Mouse (Mus musculus) neural tube, embryonic 10.5 days (tissue): ENCODE data around the gene Ybx3.

Experiments
- DNase-seq: peaks from one replicate; pipeline ENCODE4 v3.0.0-alpha.2; 2017; ENCODE audit warnings: low spot score; ENCODE audit errors: extremely low spot score

The Ybx3 gene

DNA sequence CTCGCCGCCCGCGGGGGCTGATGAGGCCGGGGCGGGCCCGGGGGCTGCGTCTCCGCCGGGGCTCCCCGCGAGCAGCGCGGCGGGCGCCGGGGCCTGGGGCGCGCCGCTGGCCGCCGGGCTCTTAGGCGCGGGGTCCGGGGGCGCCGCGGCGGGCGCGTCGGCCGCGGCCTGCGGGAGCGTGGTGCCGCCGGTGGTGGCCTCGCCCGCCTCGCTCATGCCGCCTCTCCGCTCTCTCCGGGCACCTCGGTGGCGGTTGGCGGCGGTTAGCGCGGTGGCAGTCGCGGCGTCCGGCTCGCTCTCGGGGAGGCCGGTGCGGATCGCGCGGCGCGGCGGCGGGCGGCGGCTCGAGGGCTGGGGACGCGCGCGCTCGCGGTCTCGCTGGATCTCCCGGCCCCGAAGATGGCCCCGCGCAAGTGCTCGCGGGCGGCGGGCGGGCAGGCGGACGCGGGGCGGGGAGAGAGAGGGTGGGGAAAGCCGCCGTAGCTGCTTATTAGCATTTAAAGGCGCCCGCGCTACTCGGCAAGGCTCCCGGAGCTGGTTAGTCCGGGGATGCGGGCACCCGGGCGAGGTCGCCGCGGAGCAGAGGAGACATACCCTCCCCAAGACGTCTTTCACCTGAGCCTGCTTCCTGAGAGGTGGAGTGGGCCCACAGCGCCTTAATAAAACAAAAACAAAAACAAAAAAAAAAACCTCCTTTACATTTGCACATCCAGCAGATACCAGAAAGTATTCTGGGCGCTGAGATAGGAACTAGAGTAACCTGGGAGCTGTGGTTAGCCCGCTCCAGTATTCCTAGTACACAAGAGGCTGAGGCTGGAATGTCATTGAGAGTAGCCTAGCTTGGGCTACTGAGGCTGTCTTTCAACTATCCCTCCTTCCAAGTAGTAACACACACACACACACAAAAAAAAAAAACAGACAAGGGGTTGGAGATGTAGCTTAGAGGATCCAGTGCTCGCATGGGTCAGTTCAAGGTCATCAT lies at the start of gene Ybx3:
Gene Ybx3, minus strand, starts transcription at position 437 of the 982 bp plus-strand sequence.
- peak; percentile 85 for DNase-seq

DNA sequence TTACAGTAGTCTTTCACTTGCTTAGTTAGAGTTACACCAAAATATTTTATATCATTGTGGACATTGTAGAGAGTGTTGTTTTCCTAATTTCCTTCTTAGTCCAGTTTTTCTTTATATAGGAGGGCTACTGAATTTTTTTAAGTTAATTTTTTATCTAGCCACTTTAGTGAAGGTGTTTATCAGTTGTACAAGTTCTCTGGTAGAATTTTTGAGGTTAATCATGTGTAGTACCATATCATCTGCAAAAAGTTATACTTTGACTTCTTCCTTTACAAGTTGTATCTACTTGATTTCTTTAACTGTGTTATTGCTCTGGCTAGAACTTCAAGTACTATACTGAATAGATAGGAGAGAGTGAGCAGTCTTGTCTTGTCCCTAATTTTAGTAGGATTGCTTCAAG lies 48.4 kb upstream of the Ybx3 start:
- no peak for DNase-seq

DNA sequence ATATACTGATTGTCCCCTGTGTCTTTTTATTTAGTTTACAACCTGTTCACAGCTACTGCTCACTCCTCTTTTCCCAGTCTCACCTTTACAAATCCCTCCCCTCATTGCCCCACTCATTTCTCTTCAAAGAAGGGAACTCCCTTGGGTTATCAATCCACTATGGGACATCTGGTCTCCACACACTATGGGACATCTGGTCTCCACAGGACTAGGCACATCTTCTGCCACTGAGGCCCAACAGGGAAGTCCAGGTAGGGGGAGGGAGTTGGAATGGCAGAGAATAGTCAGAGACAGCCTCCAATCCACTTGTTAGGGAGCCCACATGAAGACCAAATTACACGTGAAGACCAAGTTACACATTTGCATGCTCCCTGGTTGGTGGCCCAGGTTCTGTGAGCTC lies 45.8 kb upstream of the Ybx3 start:
- DNase-seq = no peak

DNA sequence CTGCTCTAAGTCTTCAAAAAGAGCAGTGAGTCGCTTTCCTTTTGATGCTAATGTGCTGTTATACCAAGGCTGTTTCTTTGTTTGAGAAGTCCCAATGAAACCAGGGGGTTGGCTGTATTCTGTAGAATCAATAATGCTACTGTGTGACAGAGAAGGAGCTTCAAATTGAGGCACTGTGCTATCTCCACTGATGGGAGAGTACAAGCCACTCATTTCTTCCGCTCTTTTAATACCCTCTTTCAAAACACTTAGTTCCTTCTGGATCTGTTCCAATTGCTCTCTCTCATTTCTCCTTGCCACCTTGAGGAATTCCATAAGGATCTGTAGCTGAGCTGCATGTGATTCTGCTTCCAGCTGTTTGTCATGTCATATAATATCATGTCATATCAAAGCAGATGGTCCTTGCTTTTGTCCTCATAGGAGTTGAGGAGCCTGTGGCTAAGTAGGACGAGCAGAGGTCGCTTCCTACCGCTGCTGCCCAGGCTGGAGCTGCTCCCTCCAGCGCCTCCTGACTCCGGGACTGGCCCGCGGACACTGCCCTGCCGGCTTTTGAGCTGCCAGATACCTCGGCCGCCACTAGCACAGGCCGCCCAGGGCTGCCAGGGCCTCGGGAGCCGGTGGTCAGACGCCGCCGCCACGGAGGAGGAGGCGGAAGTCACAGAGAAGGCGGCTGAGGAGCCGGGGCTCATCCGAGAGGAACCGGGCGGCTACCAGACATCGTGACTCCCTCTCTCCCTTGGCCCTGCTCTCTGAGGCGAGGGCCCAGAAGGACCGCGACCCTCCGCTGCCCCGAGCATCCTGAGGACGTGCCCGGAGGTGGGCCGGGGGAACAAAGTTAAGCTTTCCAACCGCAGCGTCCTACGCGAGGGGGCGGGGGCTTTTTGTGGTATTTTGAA lies 45.1 kb upstream of the Ybx3 start:
- DNase-seq = peak; percentile 51

DNA sequence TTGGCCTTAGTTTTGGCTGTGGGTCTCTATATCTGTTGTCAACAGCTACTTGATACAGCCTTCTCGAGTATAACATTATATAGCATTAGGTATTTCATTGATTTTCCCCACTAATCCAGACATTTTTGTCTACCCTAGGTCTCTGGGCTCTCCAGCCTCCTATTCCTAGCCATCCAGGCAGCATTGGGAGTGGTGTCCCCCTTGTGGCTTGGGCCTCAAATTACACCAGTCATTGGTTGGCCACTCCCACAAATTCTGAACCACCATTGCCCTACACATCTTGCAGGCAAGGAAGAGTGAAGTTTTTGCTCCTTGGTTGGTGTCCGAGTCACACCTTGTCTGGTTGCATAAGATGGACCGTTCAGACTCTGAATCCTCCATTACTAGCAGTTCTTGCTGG lies 33.3 kb upstream of the Ybx3 start:
- DNase-seq = peak; percentile 15

DNA sequence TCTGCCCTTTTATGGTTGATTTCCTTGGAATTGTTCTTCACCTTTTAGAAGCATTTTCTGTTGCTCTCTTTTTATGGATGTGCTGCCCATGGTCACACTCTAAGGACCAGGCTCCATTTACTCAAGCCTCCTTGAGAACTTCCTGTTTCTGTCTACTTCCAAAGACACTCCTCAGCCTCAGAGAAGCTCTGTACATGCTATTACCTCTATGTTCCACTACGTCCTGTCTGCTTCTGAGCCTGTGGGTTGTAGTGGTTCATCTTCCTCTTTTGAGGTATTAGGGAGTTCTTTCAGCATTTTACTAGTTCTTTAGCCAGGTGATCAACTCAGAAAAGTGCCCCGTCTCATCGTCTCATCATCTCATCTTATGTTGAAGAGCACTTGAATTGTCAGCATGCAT lies 31.3 kb upstream of the Ybx3 start:
- no peak for DNase-seq

DNA sequence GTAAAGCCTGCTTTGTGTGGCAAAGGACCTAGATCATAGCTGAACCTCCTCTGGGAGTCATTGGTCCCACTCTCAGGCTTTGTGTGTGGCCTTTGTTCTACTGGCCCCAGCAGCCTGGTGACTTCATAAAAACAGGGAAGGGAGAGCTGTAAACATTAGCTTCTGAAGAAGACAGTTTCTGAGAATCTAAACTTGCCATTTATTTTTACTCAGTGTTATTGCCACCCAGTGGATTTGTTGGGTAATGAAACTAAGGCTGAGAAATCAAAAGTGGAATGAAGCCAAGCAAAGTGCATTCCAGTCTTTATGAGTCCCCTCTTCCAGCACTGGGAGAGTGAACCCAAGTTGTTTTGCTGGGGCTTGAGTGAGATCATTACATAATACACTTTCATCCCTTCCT lies 30.5 kb upstream of the Ybx3 start:
- DNase-seq = no peak

DNA sequence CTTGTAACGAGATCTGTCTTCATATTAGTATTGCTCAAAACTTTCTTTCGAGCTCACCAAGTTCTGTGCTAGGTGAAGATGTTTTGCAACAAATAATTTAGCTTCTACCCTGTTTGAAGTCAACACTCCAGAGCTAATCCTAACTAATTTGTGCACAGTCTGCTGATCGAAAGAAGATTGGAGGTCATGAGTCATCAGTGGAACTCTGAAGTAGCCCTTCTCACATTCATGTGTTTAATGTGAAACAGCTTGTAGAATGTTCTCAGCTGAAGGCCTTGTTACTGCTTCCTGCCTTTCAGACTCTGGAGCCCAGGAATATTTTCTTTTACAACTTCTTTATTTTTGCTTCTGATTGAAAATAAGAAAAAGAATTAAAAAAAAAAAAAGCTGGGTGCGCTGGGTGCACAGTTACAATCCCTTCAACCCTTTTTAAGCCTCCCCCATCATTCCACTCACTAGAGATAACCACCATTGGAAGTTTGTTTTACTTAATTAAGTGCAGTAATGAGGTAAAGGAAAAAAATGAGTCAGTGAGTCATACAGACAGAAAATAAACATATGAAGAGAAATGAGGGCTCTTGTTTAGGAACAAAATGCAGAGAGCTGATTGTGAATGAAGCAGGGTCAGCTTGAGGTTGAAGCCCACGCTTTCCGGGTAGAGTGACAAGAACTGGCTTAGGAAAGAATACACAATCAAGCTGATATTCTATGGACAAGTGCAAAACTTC lies 23.0 kb upstream of the Ybx3 start:
- no peak for DNase-seq

DNA sequence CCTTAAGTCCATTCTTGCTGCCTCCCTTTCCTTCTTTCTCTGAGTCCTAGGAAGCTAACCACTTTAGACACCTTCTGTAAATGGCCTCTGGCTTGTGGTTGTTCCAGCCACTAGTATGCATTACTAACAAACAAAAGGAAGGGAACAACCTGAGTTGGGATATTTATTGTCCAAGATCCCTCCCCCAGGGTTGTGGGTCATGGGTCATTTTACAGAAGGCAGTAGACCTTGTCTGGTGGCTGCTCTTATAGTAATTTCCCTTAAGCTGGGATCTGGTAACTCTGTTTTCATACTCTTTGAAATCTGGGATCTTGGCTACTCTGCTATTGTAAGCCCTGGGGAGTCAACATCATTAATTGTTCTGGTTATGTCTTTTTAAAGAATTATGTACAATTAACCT lies 18.7 kb upstream of the Ybx3 start:
- no peak for DNase-seq

DNA sequence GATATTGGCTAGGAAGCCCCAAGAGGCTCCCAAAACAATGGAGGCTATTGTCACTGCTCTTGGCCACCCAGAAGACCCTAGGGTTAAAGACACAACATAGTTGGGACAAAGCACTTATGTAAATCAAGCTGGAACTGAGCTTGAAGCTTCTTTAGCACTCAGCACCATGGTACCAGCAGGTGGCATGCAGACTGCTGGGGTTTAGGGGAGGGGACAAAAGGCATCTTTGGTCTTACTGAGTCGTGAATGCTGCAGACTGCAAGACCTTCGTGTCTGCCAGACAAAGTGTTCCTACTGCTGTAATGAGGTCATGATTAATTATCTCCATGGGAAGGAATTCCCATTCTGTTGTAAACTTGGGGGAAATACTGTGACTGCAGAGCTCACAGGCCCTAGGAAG lies 17.6 kb upstream of the Ybx3 start:
- no peak for DNase-seq

DNA sequence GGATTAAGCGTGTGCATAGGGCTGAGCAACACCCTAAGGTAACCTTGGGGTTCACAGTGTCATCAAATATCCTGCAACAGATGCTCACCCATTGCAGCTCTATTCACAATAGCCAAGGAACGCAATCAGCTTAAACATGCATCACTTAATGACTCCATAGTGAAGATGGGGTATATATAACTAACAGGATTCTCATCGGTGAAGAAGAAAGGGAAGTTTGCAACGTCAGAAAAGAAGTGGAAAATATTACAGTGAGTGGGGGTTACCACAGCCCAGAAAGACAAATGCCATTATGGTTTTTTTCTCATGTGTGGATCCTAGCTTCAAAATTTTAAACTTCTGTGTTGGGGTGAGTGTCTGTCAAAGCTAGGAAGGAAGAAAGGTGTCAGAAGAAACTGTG lies 16.9 kb upstream of the Ybx3 start:
- DNase-seq = no peak

DNA sequence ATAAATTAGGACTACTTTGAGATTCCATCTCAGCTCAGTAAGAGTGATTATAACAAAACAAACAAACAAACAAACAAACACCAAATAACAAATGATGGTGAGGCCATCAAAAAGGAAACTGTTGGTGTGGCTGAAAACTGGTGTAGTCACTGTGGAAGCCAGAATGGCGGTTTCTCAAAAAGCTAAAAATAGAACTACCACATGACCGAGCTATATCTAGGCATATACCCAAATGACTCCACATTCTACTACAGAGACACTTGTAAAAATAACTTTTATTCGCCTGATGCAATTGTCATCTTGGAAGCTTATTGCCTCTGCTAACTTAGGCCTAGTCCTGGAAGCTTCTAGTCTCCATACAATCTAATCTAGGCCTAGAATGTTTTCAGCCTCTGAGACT lies 16.0 kb upstream of the Ybx3 start:
- no peak for DNase-seq

DNA sequence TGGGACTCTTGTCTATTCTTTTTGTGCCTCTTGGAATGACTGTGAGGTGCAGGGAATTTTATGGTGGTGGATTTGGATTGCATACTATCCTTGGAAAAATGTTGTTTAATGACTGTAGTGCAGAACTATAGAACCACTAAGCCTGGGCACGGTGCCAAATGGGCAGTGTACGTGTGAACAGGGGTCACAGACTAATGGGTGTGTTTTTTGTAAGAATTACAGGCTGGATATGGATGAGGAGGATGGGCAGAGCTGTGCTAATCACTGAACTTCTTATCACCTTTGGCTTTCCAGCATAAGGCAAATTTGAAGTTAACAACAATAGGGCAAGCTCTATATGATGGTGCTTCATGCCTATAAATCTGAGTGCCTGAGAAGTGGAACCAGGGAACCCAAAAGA lies 14.8 kb upstream of the Ybx3 start:
- no peak for DNase-seq

DNA sequence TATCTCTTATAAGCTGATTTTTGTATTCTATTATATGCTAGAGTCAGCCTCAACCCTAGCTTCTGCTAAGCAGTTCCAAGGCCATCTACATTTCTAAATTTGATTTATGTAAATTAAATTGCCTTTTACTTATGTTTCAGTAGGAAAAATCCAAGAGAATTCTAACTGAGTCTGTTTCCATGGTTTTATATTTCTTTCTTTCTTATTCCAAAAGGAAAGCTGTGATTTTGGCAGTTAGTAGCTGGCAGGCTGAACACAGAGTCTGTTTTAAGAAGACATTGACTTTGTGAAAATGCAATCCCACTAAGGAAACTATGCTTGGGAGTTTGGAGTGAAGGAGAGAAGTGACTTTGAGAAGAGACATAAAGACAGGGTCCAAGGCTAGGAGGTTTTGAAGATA lies 14.3 kb upstream of the Ybx3 start:
- no peak for DNase-seq

DNA sequence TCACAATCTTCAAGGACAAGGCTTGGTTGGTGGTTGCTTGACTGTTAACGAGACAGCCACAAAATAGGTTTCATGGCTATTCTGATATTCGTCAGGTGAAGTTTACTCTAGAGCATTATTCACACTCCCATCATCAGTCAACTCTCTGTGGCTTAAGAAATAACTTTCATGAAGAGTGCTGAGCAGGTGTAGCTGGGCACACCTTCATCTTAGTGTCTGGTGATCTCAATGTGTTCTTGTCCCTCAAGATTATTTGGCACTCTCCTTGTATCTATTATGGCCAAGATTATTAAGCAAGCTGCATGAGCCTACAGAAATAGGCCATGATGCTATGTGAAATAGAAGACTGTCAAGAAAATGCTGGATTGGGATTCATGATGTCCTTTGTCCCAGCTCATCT lies 13.0 kb upstream of the Ybx3 start:
- no peak for DNase-seq

DNA sequence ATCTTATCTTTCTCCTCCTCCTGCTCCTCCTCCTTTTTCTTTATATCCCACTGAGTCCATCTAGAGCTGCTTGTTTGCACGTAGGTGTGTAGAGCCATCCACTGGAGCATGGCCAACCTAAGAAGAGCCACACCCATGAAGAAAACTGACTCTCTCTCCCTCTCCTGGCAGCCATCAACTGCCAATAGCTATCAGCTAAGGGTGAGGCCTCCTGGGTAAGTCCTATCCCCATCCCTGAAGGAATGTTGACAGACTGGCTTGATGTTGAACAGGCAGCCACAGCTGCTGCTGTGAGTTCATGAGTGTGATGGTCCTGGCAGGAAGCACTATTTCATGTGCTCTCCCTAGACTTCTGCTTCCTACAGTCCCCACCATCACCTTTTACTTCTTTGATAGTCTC lies 8.4 kb upstream of the Ybx3 start:
- no peak for DNase-seq

DNA sequence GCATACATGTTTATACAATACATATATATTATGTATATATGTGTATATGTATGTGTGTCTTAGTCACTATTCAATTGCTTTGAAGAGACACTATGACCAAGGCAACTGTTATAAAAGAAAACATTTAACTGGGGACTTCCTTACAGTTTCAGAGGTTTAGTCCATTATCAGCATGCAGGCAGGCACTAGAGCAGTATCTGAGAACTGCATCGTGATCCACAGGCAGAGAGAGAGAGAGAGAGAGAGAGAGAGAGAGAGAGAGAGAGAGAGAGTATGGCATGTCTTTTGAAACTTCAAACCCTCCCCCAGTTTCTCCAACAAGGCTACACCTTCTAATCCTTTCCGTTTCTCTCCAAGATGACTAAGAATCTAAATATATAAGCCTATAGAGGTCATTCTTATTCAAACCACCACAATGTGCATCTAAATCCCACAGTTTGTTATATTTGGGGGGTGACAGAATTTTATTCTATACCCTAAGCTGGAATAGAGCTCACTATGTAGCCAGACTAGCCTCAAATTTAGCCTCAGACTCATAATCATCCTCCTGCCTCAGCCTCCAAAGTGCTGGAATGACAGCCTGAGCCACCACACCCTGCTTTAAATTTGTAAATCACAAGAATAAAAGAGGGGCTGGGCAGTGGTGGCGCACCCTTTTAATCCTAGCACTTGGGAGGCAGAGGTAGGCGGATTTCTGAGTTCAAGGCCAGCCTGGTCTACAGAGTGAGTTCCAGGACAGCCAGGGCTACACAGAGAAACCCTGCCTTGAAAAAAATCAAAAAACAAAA lies 5.8 kb upstream of the Ybx3 start:
- no peak for DNase-seq

DNA sequence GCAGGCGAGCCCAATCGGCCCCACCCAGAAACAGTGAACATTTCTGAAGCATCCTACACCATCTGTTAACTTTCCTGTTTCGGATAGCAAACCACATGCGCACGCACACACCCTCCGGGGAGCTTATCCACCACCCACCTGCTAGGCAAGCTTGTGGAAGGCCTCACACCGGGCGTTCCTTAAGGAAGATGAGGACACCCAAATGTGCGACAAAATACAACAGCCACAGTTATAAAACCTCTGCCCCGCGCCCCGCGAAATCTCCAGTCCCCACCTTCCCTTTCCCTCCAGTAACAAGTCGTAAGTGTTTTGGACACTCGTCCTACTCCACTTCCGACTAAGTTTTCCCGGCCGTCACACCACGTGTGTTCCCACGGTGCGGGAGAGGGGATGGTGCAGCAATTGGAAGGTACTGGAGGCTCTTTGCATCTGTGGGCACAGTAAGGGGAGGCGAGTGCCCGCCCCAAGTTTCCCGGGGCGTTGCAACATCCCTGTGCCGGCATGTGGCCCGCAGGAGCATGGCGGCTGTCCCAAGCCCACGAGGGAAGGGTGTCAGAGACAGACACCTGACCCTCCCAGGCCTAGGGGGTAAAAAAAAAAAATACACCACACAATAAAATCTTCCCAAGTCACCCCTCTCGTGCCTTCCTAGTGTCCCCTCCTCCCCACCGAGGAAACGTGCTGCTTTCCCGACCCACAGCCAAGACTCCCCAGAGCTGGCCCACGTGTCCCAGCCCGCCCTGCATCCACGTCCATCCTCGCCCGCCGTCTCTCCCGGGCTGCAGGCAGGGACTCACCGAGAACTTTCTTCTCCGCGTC lies 846 bp downstream of the Ybx3 start:
- DNase-seq = peak; percentile 68

DNA sequence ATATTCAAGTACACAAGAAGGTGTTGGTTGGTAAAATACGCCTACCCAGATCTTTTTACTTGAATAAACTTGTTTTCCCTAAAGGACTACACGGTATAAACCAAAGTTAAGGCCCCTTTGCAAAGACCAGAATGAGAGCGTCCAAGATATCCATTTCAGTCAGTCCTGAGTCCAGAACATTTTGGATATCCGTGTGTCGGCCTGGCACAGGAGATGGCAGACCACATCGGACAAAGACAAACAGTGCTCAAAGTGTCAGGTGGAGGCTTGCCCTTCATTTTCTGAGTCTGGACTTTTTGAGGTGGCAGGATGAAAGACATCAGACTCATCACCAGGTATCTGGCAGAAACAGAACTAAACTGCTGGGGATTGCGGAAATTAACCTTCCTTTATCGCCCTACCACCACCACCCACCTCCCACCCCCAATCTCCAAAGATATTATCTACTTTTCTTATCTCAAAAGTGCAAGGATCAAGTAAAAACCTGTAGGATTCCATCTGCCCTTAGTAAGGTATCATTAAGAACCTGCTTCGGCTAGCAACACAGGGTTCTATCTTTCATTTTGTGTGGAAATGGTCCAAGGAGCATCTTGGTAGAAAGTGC lies 1.8 kb downstream of the Ybx3 start:
- no peak for DNase-seq

DNA sequence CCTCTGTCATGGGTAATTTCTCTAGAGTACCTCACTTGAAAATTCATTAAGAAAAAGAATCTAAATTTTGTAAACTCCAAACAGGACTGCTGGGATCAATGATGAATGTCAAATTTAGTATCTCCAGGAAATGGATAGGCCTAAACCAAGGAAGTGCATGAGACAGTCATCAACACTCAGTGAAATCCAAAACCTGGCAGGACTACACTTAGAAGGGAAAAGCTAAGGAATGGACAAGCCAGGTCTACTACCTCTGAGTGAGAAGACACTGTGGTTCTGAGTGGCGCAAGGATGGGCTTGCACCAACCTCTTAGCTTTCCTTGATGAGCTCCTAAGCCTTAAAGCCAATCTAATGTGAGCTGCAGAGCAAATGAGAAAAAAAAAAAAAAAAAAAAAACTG lies 2.8 kb downstream of the Ybx3 start:
- DNase-seq = no peak
